Mouse (Mus musculus): ENCODE data around the gene Mgat5. TPM values are rescaled to one million over a fixed set of nuclear protein-coding genes. Genes with fewer than 3 reads are reported as not detected.

The Mgat5 gene
- polyA plus RNA-seq, 1 experiment, result 2.4 TPM

DNA sequence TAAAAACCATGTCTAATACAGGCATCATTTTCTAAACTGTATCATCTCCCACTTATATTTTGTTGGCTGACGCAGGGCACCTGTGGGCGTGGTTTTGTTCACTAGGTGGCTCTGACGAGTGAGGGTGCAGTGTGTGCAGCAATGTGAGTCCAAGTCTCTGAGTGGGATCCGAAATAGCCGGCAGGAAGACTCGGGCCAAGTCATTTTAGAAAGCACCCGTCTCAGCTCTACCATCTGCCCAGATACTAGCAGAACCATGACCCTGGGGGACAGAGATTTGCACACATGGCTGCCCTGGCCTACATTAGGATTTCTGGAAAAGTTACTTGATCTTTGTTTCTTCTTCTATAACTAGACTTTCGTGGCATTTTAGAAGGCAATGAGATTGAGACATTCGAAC, 135.5 kb downstream of the Mgat5 start:
- peaks cover 52% of the 10 kb centered on the region for H3K36me3 ChIP-seq (replicated peaks; ENCODE audit: low read length)
- no peak overlapping the region for H3K4me3 ChIP-seq (replicated peaks)
- no peaks in the 10 kb centered on the region for H3K27me3 ChIP-seq (replicated peaks)
- TF ChIP-seq GATA1 (IDR thresholded peaks at IDR 0.05; ENCODE audit: borderline replicate concordance, low read length) (no peak), FLI1 (IDR thresholded peaks at IDR 0.05; ENCODE audit: low read length) (no peak)
- H3K4me1 ChIP-seq, result peaks cover 66% of the 10 kb centered on the region
- 0 out of 2 replicates have a peak, but pooled peaks cover 3% of the 10 kb centered on the region for H3K9me3 ChIP-seq

DNA sequence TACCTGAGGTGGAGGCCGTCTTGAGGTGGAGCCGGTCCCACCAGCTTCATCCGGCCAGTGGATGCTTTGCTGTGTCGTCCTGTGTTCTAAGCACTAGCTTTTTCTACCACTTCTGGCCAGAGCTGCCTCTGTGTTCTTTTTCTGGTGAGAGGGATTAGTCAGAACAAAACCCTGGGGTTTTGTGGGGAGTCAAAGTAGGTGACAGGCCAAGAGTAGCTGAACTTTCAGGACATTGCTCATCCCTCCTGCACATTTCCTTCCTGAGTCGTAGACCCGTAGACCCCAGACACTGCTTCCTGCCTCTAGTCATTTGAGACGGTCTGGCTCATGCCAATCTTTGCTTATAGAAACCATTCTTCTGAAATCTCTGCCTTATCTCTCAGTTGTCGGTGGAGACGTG, 140.1 kb downstream of the Mgat5 start:
- no peaks in the 10 kb centered on the region for H3K27me3 ChIP-seq (replicated peaks)
- H3K36me3 ChIP-seq (replicated peaks; ENCODE audit: low read length), result peaks cover 21% of the 10 kb centered on the region
- H3K4me3 ChIP-seq (replicated peaks), result peak overlapping the region; percentile 62
- TF ChIP-seq FLI1 (IDR thresholded peaks at IDR 0.05; ENCODE audit: low read length) (no peak), GATA1 (IDR thresholded peaks at IDR 0.05; ENCODE audit: borderline replicate concordance, low read length) (no peak)
- peaks cover 89% of the 10 kb centered on the region for H3K4me1 ChIP-seq
- H3K9me3 ChIP-seq, result no peaks in the 10 kb centered on the region

DNA sequence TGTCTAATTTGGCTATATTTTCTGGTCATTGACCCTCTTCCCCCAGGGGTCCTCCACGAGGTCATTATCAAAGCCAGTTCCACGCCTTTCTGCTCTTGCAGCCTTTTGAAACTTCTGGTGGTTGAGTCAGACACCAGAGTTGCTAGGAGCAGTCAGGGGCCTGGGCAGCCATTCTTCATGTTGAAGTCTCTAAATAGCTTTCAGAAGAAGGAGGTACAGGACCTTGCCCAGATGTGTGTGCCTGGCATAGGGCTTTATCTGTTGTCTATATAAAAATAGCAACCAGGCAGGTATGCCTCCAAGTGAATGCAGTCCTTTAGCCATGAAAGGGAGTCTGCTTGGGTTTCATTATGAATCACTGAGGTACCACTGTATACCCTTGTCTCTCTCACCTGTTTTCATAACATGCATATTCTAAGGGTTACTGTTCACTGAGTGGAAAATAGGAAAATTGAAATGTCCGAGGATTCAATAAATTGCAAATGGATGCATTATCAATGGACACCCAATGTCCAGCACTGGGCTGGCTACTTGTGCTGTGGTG, 141.9 kb downstream of the Mgat5 start:
- H3K4me1 ChIP-seq, result peaks cover 95% of the 10 kb centered on the region

DNA sequence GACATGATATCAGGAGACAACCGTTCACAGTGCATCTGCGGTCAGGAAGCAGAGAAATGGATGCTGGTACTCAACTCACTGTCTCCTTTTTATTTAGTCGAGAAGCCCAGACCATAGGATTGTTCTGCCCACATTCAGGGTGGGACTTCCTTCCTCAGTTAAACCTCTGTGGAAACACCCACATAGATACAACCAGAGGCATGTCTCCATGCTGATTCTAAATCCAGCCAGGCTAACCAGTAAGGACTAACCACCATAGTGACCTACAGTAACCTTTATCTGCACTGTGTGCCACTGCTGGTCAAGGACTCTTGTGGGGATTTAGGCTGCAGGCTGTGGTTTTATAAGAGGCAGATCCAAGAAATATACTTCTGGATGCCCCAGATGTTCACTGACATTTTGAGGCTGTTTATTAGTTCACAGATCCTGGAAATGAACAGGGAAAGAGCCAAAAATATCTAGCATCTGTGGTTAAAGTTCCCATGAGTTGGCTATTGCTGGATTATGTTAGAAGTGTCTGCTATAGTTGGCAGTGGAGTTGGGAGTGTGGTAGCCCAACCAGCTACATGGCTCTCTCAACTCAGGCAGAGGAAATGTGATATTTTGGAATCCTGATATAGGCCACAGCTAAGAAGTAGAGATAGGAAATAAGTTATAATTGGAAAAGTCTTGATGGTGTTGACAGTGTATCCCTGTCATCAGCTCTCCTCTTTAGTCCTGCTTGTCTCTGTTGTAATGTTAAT, 143.2 kb downstream of the Mgat5 start:
- TF ChIP-seq GATA1 (IDR thresholded peaks at IDR 0.05; ENCODE audit: borderline replicate concordance, low read length), result no peak; the same call in 2 of the 3 replicates
- TF ChIP-seq FLI1 (IDR thresholded peaks at IDR 0.05; ENCODE audit: low read length), result no peak
- Histone ChIP-seq H3K9me3 (no peaks in the 10 kb centered on the region), H3K4me3 (replicated peaks) (no peak overlapping the region), H3K36me3 (replicated peaks; ENCODE audit: low read length) (peaks cover 20% of the 10 kb centered on the region), H3K4me1 (peaks cover 97% of the 10 kb centered on the region), H3K27me3 (replicated peaks) (no peaks in the 10 kb centered on the region)

More for the DNA sequence above, 141.9 kb downstream of the Mgat5 start:
- TF ChIP-seq FLI1 (IDR thresholded peaks at IDR 0.05; ENCODE audit: low read length) (no peak), GATA1 (IDR thresholded peaks at IDR 0.05; ENCODE audit: borderline replicate concordance, low read length) (no peak)
- peaks cover 19% of the 10 kb centered on the region for H3K36me3 ChIP-seq (replicated peaks; ENCODE audit: low read length)
- no peaks in the 10 kb centered on the region for H3K9me3 ChIP-seq
- H3K4me3 ChIP-seq (replicated peaks), result no peak overlapping the region
- no peaks in the 10 kb centered on the region for H3K27me3 ChIP-seq (replicated peaks)

DNA sequence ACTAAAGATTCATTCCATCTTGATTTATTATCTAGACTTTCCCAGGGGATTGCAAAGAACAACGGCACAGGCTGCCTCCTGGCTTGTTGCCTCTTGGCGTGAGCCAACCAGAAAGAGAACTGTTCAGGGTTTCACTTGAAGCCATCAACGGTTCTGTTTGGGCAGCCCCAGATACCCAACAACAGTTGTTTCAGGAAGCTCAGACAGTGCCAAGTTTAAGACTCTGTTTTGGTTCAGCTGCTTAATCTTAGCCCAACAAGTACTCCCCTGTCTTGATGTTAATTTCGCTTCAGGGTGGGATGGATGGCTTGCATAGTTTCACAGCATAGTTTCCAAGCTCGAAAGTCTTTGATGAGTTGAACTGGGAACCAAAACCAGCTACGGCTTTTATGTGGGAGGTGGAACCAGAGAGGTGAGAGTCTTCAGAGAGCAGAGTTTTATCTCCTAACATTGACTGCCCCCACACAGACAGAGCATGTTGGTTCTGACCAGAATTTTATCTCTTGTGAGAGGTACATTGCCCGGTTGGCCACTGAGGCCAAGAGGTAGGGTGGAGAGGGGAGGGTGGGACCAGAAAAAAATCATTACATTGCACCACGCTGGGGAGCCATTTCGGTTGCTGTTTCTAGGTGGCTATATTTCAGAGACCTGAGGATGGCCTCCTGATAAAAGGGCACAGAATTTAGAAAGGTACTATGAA, 144.0 kb downstream of the Mgat5 start:
- no peak for TF ChIP-seq FLI1 (IDR thresholded peaks at IDR 0.05; ENCODE audit: low read length)
- TF ChIP-seq GATA1 (IDR thresholded peaks at IDR 0.05; ENCODE audit: borderline replicate concordance, low read length), result no peak
- Histone ChIP-seq H3K4me1 (peaks cover 97% of the 10 kb centered on the region), H3K4me3 (replicated peaks) (no peak overlapping the region), H3K36me3 (replicated peaks; ENCODE audit: low read length) (peaks cover 20% of the 10 kb centered on the region), H3K9me3 (no peaks in the 10 kb centered on the region), H3K27me3 (replicated peaks) (no peaks in the 10 kb centered on the region)

DNA sequence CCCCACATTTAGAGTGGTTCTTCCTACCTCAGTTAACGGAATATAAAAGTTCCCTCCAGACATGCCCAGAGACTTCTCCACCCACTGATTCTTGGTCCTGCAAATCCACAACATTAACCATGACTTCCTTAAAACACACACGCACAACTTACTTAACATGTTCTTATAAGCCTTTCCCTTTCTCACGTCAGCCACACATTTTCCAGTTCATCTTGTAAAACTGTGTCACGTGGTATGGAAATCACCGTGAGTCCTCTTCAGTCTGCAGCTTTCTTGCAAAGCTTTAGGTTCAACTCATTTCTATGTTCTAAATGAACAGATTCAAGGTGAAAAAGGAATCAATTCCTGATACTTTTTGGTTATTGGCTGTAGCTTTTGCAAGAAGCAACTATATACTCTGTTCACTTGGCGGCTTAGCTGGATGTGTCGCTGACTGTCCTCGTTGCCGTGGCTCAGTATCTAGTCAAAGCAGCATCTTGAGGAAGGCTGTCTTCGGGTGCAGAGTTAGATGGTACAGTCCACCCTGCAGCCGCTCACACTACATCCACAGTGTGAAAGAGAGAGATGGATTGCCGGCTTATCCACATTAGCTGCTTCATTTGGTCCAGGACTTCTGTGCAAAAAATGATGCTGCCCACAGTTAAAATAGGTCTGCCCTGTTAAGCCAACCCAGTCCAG, 146.7 kb downstream of the Mgat5 start:
- Histone ChIP-seq H3K4me3 (replicated peaks) (no peak overlapping the region), H3K27me3 (replicated peaks) (no peaks in the 10 kb centered on the region), H3K4me1 (peaks cover 81% of the 10 kb centered on the region), H3K36me3 (replicated peaks; ENCODE audit: low read length) (peaks cover 29% of the 10 kb centered on the region), H3K9me3 (no peaks in the 10 kb centered on the region)
- TF ChIP-seq GATA1 (IDR thresholded peaks at IDR 0.05; ENCODE audit: borderline replicate concordance, low read length), result no peak
- no peak for TF ChIP-seq FLI1 (IDR thresholded peaks at IDR 0.05; ENCODE audit: low read length)

DNA sequence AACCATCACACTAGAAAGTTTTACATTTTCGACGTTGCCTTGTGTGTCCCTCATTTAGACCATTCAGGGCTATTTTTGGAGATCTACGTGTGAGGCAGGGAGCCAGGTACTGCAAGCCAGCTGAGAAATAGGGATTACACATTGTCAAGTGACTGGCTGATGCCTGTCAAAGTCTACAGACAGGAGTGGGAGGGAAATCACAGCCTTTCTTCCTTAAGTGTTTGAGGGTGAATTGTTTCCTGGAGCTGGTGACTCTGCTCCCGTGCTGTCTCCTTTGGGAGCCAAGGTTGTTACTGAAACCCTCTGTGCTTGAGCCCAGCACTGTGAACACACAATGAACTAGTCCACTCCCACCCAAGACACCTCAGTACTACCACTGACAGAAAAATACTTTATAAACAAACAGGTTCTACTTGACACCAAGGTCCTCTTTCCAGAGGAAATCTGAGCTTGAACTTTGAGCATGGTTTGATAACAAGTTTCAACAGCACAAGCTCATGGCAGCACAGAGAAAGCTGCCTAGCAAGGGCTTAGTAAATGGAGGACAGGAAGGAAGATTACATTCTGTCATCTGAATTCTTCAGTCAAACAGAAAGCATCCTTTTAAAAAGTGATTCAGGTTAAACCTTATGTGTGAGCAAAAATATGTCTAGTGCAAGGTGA, 147.4 kb downstream of the Mgat5 start:
- Histone ChIP-seq H3K27me3 (replicated peaks) (no peaks in the 10 kb centered on the region), H3K9me3 (no peaks in the 10 kb centered on the region), H3K4me1 (peaks cover 81% of the 10 kb centered on the region), H3K36me3 (replicated peaks; ENCODE audit: low read length) (peaks cover 26% of the 10 kb centered on the region), H3K4me3 (replicated peaks) (no peak overlapping the region)
- TF ChIP-seq FLI1 (IDR thresholded peaks at IDR 0.05; ENCODE audit: low read length) (no peak), GATA1 (IDR thresholded peaks at IDR 0.05; ENCODE audit: borderline replicate concordance, low read length) (no peak)

DNA sequence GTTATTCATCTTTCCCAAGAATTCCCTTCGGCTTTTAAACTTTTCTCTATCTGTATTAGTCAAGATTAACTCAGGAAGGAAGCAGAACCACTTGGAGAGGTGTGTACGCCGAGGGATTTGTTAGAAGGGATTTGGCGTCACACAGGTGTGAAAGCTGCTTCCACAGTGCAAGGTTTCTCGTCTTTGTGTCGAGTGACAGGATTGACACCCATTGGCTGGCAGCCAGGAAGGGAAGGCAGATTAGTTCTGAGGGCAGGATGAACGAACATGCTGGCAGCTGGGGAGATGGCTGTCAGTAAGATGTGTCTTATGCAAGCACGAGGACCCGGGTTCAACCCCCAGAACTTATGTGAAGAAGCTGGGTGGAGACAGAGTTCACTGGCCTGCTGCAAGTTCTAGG, 148.6 kb downstream of the Mgat5 start:
- no peaks in the 10 kb centered on the region for H3K27me3 ChIP-seq (replicated peaks)
- H3K4me3 ChIP-seq (replicated peaks), result no peak overlapping the region
- peaks cover 26% of the 10 kb centered on the region for H3K36me3 ChIP-seq (replicated peaks; ENCODE audit: low read length)
- TF ChIP-seq FLI1 (IDR thresholded peaks at IDR 0.05; ENCODE audit: low read length) (no peak), GATA1 (IDR thresholded peaks at IDR 0.05; ENCODE audit: borderline replicate concordance, low read length) (no peak)
- no peaks in the 10 kb centered on the region for H3K9me3 ChIP-seq
- H3K4me1 ChIP-seq, result peaks cover 75% of the 10 kb centered on the region

DNA sequence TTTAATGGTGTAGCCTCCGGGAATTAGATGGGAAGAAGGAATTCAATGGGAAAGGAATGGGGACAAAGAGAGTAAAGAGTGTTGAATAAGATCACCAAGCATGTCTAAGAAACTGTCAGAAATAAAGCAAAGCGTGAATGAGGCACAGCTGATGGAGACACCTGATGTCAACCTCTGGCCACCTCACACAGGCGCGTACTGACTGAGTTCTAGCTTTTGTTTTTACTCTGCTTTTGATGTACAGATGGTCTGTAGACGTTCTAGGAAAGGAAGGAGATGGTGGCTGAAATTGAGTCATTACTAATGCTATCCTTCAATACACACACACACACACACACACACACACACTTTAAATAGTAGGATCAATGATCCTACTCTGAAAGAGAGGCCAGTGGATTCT, 149.3 kb downstream of the Mgat5 start:
- TF ChIP-seq FLI1 (IDR thresholded peaks at IDR 0.05; ENCODE audit: low read length), result no peak
- no peak for TF ChIP-seq GATA1 (IDR thresholded peaks at IDR 0.05; ENCODE audit: borderline replicate concordance, low read length)
- Histone ChIP-seq H3K9me3 (no peaks in the 10 kb centered on the region), H3K27me3 (replicated peaks) (no peaks in the 10 kb centered on the region), H3K36me3 (replicated peaks; ENCODE audit: low read length) (peaks cover 28% of the 10 kb centered on the region), H3K4me3 (replicated peaks) (no peak overlapping the region), H3K4me1 (peaks cover 69% of the 10 kb centered on the region)
